Mouse (Mus musculus) adrenal gland, postnatal 4 days (tissue): Measurements from ENCODE around the gene Zfp768. TPM values are rescaled to one million over a fixed set of nuclear protein-coding genes. Genes with fewer than 3 reads are reported as not detected.
"Not testable (repeated sequence)": the region's sequence is repeated elsewhere in the genome, so short reads cannot be mapped to it uniquely, and the experiment has no call there.

Experiments
- DNase-seq, 2 experiments: peaks; one replicate each; pipeline ENCODE4 v3.0.0; 2021 to 2022; ENCODE audit warnings: low spot score in 2 of 2, mixed read lengths in 2 of 2
- total RNA-seq, 2 experiments: library from RNA; stranded (reverse); gene quantifications; 2 replicates each; pipeline ENCODE4 v1.2.3; 2021

The Zfp768 gene
- total RNA-seq, 2 experiments from 2014 or later, result 32.6 to 33.9 TPM

DNA sequence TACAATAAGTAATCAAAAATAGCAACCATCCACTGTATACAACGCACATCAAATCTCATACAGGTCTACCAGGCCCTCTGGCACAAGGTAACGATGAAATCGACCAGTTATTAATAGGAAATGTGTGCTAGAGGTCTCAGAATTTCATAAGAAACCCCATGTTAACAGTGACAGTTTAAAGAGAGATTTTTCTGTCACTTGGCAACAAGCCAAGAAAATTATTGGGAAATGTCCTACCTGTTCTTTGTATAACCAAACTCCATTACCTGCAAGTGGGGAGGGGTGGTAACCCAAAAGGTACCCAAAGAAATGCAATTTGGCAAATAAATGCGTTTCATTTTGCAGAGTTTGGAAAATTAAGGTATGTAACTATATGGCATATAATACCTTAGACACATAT is 13.1 kb upstream of the Zfp768 start:
- DNase-seq, result no peak

DNA sequence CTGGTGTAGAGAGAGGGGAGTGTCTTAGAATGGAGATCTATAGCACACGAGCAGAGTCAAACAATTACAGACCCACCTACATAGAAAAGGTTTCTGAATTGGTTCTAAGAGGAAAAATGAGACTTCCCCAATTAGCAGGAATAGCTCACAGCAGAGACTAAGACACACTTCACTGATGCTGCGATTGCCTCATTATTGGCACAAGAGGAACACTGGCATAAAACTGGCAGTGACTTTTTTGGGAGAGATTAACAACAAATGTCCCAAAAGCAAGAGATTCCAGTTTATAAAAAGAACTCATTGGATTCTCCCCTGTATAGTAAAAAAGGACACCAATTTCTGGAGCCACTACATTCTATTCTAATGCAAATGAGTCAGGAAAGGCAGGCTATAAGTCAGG is 12.5 kb upstream of the Zfp768 start:
- no peak for DNase-seq

DNA sequence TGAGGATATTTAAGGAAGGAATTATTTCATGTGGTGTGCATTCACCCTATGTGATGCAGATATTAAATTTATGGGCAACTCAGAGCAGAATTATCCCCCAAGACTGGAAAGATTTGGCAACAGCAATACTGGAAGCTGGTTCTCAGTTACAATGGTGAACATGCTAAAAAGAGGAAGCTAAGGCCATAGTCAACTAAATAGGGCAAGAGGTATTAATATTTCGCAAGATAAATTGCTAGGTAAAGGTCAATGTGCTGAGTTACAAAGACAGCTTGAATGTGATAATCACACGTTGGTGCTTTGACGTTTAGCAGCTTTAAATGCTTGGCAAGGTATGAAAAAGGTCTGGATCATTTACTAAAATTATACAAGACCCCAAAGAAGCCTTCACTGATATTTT is 10.4 kb upstream of the Zfp768 start:
- DNase-seq, result no peak

DNA sequence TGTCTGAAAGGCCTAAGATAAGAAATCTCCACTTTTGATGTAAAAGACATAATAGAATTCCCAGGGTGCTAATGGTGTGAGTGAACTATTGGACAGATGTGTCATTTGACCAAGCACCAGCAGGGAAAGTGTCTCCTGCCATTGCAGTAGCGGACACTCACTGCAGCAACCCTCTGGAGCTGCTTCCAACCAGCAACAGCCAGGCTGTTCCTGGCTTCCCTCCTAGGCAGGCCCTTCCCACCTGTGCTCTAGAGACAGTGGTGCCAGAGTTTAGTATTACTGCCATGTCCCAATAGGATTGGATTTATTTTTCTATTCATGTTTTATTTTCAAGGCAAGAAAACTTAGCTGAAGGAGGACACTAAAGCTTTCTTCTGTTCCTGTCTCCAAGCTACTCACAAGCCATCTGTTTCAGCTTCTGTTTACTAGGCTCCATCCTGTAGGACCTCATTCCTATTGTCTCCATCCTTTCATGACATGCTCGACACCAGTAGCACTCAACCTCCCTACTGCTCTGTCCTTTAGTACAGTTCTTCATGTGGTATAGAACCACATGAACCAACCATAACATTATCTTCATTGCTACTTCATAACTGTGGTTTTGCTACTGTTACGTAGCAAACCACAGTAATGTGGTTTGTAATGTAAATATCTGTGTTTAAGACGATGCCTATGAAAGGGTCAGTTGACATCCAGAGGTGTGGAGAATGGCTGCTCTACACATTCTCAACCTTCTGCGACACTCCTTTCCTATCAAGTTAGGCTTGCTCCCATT is 6.0 kb upstream of the Zfp768 start:
- DNase-seq, result no peak

DNA sequence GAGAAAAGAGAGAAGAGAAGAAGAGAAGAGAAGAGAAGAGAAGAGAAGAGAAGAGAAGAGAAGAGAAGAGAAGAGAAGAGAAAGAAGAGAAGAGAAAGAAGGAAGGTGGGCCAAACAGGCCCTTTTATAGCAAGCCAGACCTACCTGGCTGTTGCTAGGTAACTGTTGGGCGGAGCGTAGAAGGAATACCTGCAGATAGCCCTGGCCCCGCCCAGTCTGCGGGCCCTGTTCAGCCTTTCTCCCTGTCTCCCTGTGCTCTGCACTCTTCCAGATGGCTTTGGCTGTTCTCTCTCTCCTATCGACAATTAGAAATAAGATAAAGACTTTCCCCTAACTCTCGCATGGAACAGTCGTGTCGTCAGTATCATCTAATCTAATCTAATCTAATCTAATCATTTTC is 1.3 kb upstream of the Zfp768 start:
- DNase-seq, result no peak

DNA sequence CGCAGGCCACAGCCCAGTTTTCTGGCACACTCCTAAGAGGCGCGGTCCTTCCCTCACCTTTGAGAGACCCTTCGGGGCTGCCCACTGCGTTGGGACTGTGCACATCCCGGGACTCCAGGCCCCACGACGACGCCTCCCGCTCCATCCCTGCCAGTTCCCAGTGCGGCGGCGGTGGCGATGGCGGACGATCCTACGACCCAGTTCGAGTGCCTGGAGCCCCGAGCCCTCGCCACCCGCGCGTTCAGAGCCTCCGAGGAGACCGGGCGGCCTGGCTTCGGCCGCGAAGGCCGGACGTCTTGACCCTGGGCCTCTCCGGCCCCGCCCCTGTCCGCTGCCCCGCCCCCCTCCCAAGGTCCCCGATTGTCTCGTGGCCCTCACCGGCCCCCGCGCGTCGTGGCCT is 297 bp downstream of the Zfp768 start:
- peak; percentile 32 to 47 for DNase-seq

- DNase-seq, result no peak
These were observed 1.0 kb downstream of the Zfp768 start for GRCm38 (mm10) chr7:127344371-127344770.

- no peak for DNase-seq
These were observed 1.9 kb downstream of the Zfp768 start for GRCm38 (mm10) chr7:127343351-127344019.

DNA sequence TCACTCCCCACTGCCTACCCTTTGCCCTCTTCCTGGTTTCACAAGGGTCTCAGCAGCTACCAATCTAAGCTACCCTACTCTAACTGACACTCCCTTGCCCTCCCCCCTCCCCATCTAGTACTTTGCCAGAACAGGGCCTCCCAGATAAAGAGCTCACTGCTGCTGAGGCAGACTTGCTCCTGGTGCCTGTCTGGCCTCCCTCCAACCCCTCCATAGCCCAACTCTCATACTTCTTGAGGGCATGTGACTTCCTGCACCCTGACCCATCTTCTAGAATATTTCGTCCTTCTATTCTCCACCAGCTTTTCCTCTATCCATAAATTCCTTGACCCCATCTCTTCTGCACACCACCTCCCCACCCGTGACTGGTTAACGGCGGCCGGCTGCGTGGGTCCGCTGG is 2.5 kb downstream of the Zfp768 start:
- no peak for DNase-seq

DNA sequence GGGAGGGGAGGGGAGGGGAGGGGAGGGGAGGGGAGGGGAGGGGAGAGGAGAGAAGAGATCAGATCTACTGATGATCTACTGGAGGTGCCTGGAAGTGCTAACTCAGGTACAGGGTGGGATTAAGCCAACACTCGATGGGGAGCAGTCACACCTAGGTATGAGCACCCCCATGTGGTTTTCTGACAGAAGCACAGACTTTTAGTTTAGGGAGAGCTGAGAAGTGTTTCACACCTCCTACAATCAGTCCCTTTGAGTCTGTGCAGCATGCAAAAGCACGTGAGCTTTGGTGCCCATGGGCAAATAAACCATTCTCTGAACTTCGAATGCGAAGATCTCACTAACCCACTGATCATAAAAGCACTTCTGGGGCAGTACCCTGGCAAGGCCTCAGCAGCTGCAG is 3.1 kb downstream of the Zfp768 start:
- DNase-seq, result no peak

GRCm38 (mm10) chr7:127341861-127342260 is 3.5 kb downstream of the Zfp768 start:
- DNase-seq, result not testable (repeated sequence)

DNA sequence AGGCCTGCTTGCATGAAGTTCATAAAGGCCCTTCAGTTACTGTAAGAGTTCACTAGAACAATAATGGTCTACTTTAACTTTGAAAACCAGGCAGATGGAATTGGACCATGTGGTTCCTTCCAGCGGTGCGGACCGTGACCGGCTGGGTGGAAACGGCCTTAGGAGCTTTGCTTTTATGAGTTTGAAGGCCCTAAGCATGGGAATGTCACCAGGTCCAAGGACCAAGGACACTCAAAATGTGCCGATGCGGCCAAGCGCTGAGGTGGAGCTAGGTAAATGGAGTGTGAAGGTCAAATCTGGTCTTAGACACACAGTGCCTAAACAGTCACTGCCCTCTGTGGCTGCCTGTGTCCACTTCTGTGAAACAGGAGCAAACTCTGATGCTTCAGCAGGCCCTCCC is 4.0 kb downstream of the Zfp768 start:
- no peak for DNase-seq

- no peak for DNase-seq
These were observed 7.8 kb downstream of the Zfp768 start for GRCm38 (mm10) chr7:127337636-127338035.

DNA sequence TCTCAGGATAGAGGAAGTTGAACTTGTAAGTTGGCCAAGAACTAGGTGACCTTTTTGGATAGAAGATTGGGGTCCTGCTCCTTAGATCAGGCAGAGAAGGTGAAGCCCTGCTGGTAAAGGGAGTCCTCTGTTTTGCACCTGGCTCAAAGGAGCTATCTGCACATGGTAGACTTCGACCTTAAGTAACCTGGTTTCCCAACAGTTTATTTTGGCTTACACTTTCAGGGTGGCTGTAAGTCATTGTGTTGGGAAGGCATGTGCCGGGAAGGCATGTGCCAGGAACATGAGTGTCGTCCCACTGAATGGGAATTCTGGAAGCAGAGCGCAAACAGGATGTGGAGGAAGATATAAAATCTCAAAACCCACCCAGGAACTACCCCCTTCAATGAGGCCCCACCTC is 9.8 kb downstream of the Zfp768 start:
- DNase-seq, result no peak

DNA sequence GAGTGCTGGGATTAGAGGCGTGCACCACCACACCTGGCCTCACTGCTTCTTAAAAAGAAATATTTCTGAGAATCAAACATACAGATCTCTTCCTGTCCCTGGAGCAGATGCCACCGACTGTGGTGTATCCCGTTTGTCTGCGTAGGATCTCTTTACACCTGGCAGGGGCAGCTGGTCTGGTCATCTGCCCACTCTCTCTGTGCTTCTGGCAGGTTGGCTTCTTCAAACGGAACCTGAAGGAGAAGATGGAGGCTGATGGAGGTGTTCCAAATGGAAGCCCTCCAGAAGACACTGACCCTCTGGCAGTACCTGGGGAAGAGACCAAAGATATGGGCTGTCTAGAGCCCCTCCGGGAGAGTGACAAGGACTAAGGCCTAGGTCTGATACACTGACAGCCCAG is 12.1 kb downstream of the Zfp768 start:
- DNase-seq, result no peak

DNA sequence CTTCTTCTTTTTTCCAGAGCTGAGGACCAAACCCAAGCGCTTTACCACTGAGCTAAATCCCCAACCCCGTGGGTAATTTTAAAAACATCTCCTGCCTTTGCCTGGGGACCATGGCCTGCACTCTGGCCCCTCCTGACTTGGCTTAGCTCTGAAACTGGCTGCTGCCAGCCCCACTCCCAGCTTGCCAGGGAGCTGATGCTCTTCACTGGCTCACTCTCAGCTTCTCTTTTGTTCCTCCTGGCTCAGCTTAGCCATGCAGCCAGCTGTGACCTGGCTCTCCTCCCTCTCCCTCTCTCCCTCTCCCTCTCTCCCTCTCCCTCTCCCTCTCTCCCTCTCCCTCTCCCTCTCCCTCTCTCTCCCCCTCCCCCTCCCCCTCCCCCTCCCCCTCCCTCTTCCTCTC is 18.7 kb downstream of the Zfp768 start:
- DNase-seq, result no peak

DNA sequence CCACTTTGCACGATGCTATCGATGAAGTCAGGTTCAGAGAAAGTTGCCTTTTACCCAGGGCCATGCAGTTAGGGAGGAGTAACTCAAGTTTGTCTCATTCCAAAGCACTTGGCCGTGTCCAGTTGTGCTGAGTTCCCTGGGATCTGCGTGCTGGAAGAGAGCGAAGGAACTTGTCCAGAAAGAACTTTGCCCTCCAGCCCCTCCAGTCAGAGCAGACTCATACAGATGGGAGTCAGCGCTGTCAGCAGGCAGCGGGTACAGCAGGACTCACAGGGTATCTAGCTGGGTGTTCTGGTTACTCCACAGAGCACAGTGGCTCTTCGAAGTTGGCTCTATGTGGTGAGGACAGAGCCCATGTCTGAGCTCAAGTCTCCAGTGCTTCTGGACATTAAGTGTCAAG is 19.8 kb downstream of the Zfp768 start:
- no peak for DNase-seq

- DNase-seq, result no peak
These were observed 20.4 kb downstream of the Zfp768 start for GRCm38 (mm10) chr7:127324944-127325343.

GRCm38 (mm10) chr7:127322085-127322484 is 23.3 kb downstream of the Zfp768 start:
- DNase-seq, result no peak

- DNase-seq, result no peak
These were observed 24.3 kb downstream of the Zfp768 start for GRCm38 (mm10) chr7:127321106-127321505.

- DNase-seq, result no peak
These were observed 31.5 kb downstream of the Zfp768 start for GRCm38 (mm10) chr7:127313912-127314311.

DNA sequence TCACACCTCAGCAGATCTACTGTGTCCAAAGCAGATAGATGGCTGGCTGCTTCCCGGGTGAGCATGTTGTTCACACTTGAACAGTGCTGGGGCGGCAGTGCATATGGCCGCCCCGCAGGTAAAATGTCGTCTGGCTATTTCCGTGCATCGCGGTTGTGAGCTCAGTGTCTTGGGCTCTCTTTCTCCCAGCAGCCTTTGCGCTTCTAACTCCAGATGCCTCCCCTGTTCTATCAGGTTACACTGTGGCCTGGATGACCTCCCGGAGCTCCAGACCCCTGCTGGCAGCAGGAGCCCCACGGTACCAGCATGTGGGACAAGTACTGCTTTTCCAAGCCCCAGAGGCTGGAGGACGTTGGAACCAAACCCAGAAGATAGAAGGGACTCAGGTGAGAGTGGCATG is 35.4 kb downstream of the Zfp768 start:
- no peak for DNase-seq

DNA sequence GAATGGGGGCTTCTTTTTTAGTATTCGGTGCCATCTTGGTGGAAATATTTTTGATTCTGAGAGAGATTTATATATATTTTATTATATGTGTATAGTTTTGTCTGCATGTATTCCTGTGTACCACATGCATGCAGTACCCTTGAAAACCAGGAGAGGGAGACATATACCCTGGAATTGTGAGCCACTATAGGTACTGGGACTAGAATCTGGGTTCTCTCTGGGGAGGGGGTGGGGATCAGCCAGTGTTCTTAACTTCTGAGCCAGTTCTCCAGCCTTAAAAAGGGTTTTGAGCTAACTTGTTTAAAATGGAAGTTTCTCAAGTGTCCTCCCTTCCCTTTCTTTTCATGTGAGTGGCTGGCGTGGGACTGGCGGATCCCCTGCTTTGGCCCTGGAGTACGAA is 36.5 kb downstream of the Zfp768 start:
- DNase-seq, result peak in 1 of 2 experiments; percentile 20
